Mouse (Mus musculus): ENCODE data around the gene Bcl2. TPM values are rescaled to one million over a fixed set of nuclear protein-coding genes. Genes with fewer than 3 reads are reported as not detected.

Gene Bcl2
- polyA plus RNA-seq, 1 experiment from 2014 or later = 8.8 TPM

DNA sequence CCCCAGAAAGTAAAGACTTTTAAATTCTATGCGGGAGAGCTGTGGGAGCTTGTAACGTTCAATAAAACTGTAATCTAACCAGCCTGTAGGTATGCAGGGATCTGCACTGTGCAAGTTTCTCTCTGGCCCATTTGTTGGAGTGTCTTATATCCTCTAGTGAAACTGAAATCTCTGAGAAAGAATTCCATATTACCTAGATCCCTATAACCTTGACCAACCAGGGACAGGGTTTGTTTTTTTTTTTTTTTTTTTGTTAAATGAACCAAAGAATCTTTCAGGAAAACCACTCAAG lies 115.8 kb downstream of the Bcl2 start:
- H3K36me3 ChIP-seq = no peaks in the 10 kb centered on the region
- H3K27me3 ChIP-seq (replicated peaks) = no peaks in the 10 kb centered on the region
- H3K27ac ChIP-seq (ENCODE audit: poor library complexity, severe bottlenecking) = no peak overlapping the region
- no peak overlapping the region for H3K4me3 ChIP-seq
- H3K9me3 ChIP-seq (replicated peaks) = no peaks in the 10 kb centered on the region
- peaks cover 18% of the 10 kb centered on the region for H3K4me1 ChIP-seq (replicated peaks)
- H3K9ac ChIP-seq = no peak overlapping the region
- WGBS = 80% methylated on average over 2 of the region's 2 CpGs
- ATAC-seq (ENCODE audit: insufficient number of reproducible peaks, low FRiP score) = no peak
- H3K4me2 ChIP-seq = no peak overlapping the region

DNA sequence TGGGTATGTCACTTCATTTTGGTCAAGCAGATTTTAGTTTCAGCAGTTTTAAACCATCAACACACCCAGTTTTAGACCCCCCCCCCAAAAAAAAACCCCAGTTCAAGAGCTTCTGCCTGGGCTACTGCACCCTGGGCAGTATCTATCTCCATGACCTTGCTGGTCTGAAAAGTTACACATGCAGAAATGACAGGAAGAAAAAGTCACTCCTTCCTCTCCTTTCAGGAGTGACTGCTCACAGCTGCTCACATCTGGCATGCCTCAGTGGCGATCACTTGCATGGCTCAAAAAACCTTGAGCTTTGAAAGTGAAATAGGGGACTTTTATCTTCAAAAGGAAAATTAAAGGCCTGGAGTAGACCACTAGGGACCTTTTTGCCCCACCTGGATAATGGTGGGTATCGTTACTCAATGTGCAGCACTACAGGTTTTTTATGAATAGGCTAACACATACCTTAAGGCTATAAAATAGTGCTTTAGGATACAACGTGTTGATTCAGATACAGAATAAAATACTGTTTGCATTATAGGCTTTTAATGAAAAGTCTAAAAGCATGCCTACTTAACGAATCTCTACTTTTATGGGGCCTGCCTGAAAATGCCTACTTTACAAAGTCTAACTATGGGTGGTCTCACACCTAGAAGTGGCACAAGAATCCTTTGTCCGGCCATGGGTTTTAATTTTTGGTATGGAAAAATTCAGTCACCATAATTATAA lies 116.3 kb downstream of the Bcl2 start:
- no peaks in the 10 kb centered on the region for H3K36me3 ChIP-seq
- no peak overlapping the region for H3K4me3 ChIP-seq
- H3K27ac ChIP-seq (ENCODE audit: poor library complexity, severe bottlenecking) = no peak overlapping the region
- no peaks in the 10 kb centered on the region for H3K9me3 ChIP-seq (replicated peaks)
- H3K9ac ChIP-seq = no peak overlapping the region
- H3K4me1 ChIP-seq (replicated peaks) = peaks cover 13% of the 10 kb centered on the region
- no peak for ATAC-seq (ENCODE audit: insufficient number of reproducible peaks, low FRiP score)
- no peaks in the 10 kb centered on the region for H3K27me3 ChIP-seq (replicated peaks)
- no peak overlapping the region for H3K4me2 ChIP-seq
- 78% methylated on average over 5 of the region's 5 CpGs for WGBS

GRCm38 (mm10) chr1:106596380-106596779 lies 117.7 kb downstream of the Bcl2 start:
- Histone ChIP-seq H3K4me2 (no peak overlapping the region), H3K4me3 (no peak overlapping the region), H3K9ac (no peak overlapping the region), H3K27ac (ENCODE audit: poor library complexity, severe bottlenecking) (no peak overlapping the region), H3K36me3 (no peaks in the 10 kb centered on the region), H3K4me1 (replicated peaks) (peaks cover 6% of the 10 kb centered on the region; the same call in 1 of the 2 replicates), H3K27me3 (replicated peaks) (no peaks in the 10 kb centered on the region), H3K9me3 (replicated peaks) (no peaks in the 10 kb centered on the region)
- WGBS = 85% methylated on average over 1 of the region's 1 CpGs
- no peak for ATAC-seq (ENCODE audit: insufficient number of reproducible peaks, low FRiP score)

DNA sequence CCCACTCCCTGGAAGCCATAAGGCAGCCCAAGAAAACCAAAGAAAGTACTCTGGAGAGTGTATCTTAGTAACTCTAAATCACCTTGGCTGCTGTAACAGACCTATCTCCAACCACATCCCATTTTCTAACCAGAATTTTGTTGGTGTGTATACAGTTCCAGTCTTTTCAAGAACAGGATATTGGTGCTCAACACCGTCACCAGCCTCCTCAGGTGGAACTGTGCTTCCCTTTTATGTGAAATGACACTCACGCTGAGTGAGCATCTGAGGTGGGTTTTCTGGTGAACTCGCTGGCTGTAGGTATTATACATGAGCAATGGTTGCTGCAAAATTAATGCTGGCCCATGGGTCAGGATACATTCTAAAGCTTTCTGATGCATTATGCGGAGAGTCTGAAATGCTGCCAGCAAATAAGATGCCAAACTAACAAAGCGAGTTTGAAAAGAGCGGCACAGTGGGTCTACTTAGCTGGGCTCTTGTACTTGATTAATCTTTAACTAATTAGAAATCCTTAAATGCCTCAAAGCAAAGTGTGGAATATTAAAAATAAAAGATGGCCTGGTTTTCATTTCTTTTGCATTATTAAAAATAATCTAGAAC lies 118.7 kb downstream of the Bcl2 start:
- H3K4me1 ChIP-seq (replicated peaks) = peaks cover 5% of the 10 kb centered on the region; the same call in 1 of the 2 replicates
- H3K9me3 ChIP-seq (replicated peaks) = no peaks in the 10 kb centered on the region
- no peaks in the 10 kb centered on the region for H3K27me3 ChIP-seq (replicated peaks)
- WGBS = 90% methylated on average over 6 of the region's 6 CpGs
- no peaks in the 10 kb centered on the region for H3K36me3 ChIP-seq
- H3K4me3 ChIP-seq = no peak overlapping the region
- H3K27ac ChIP-seq (ENCODE audit: poor library complexity, severe bottlenecking) = no peak overlapping the region
- H3K4me2 ChIP-seq = no peak overlapping the region
- ATAC-seq (ENCODE audit: insufficient number of reproducible peaks, low FRiP score) = no peak
- H3K9ac ChIP-seq = no peak overlapping the region

GRCm38 (mm10) chr1:106591180-106591774 lies 122.8 kb downstream of the Bcl2 start:
- 51% methylated on average over 2 of the region's 2 CpGs for WGBS
- H3K9ac ChIP-seq = no peak overlapping the region

DNA sequence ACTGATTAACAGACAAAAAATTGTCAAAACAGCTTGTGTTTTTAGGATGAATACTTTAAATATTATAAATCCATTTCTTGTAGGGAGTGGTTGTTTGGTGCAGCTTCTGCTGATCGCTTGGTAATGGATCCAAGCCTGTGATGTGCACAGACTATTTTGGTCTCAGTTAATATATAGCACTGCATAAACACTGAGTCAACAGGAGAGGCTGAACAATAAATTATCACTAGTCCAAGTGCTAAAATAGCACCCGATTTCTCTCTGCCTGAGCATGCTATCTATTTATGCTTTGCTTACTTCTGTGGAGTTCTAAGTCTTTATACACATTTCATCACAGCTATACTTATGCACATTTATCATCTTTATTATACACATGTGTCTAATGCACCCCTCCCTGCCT lies 124.9 kb downstream of the Bcl2 start:
- Histone ChIP-seq H3K9me3 (replicated peaks) (no peaks in the 10 kb centered on the region), H3K4me3 (no peak overlapping the region), H3K4me1 (replicated peaks) (peaks cover 5% of the 10 kb centered on the region), H3K36me3 (no peaks in the 10 kb centered on the region), H3K9ac (no peak overlapping the region), H3K4me2 (no peak overlapping the region), H3K27ac (ENCODE audit: poor library complexity, severe bottlenecking) (no peak overlapping the region), H3K27me3 (replicated peaks) (no peaks in the 10 kb centered on the region)
- WGBS = 75% methylated on average over 2 of the region's 2 CpGs
- ATAC-seq (ENCODE audit: insufficient number of reproducible peaks, low FRiP score) = no peak

More at GRCm38 (mm10) chr1:106591180-106591774, 122.8 kb downstream of the Bcl2 start:
- Histone ChIP-seq H3K9me3 (replicated peaks) (no peaks in the 10 kb centered on the region), H3K4me3 (no peak overlapping the region), H3K27me3 (replicated peaks) (no peaks in the 10 kb centered on the region), H3K4me2 (no peak overlapping the region), H3K36me3 (no peaks in the 10 kb centered on the region), H3K4me1 (replicated peaks) (peaks cover 5% of the 10 kb centered on the region; the same call in 1 of the 2 replicates), H3K27ac (ENCODE audit: poor library complexity, severe bottlenecking) (no peak overlapping the region)
- ATAC-seq (ENCODE audit: insufficient number of reproducible peaks, low FRiP score) = no peak

DNA sequence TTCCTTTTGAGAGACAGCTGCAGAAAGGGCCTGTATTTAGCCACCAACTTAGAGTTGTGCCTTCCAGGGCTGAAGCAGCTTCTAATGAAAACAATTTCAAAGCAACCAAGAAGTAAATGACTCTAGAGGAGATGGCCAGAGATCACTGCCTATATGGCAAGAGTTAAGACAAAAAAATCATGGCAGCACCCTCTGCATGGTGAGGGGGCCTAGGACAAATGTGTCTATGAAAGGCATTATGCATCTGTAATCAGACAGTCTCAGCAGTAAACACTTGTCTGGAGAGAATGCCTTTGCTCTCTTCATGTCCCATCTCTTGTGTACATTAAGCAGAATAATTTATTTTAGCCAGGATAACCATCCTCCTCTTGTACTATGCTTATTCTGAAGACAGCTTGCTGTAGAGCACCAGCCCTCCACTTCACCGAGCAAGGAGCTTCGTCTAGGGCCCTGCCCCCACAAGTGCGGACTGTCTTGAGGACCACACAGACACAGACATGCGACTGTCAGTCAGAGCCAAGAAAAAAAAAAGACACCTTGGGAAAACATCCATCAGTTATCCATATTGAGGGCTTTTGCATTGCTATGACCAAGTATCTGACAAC lies 126.1 kb downstream of the Bcl2 start:
- no peaks in the 10 kb centered on the region for H3K36me3 ChIP-seq
- peaks cover 11% of the 10 kb centered on the region for H3K4me1 ChIP-seq (replicated peaks)
- H3K27ac ChIP-seq (ENCODE audit: poor library complexity, severe bottlenecking) = no peak overlapping the region
- WGBS = 87% methylated on average over 4 of the region's 4 CpGs
- no peak overlapping the region for H3K4me3 ChIP-seq
- H3K27me3 ChIP-seq (replicated peaks) = no peaks in the 10 kb centered on the region
- ATAC-seq (ENCODE audit: insufficient number of reproducible peaks, low FRiP score) = no peak
- no peak overlapping the region for H3K9ac ChIP-seq
- H3K4me2 ChIP-seq = no peak overlapping the region
- H3K9me3 ChIP-seq (replicated peaks) = no peaks in the 10 kb centered on the region

- no peak overlapping the region for H3K27ac ChIP-seq (ENCODE audit: poor library complexity, severe bottlenecking)
- WGBS = 83% methylated on average over 6 of the region's 6 CpGs
- H3K4me3 ChIP-seq = no peak overlapping the region
- H3K9ac ChIP-seq = no peak overlapping the region
- ATAC-seq (ENCODE audit: insufficient number of reproducible peaks, low FRiP score) = no peak
- peaks cover 11% of the 10 kb centered on the region for H3K4me1 ChIP-seq (replicated peaks)
- no peaks in the 10 kb centered on the region for H3K9me3 ChIP-seq (replicated peaks)
- no peaks in the 10 kb centered on the region for H3K36me3 ChIP-seq
- H3K4me2 ChIP-seq = no peak overlapping the region
- no peaks in the 10 kb centered on the region for H3K27me3 ChIP-seq (replicated peaks)
Observed at GRCm38 (mm10) chr1:106586761-106587160, 127.3 kb downstream of the Bcl2 start.

DNA sequence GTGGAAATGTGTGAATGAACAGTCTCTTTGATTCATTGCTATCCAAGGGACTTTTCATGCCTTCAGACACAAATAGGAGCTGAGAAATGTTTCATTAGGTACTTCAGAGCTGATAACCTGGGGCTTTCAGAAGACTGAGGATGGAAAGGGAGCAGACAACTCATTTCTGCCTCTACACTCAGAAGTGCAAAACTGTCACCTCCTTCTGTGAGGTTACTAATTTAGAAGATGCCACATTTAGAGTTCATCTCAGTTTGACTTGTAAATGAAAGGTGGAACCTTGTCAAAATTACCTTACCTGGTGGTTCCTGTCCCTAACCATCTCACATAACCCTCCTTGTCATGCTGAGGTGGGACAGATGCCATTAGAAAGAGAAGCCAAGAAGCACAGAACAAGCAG lies 128.7 kb downstream of the Bcl2 start:
- Histone ChIP-seq H3K27ac (ENCODE audit: poor library complexity, severe bottlenecking) (no peak overlapping the region), H3K27me3 (replicated peaks) (no peaks in the 10 kb centered on the region), H3K4me2 (no peak overlapping the region), H3K4me1 (replicated peaks) (peaks cover 6% of the 10 kb centered on the region; the same call in 1 of the 2 replicates), H3K4me3 (no peak overlapping the region), H3K9me3 (replicated peaks) (no peaks in the 10 kb centered on the region), H3K36me3 (no peaks in the 10 kb centered on the region), H3K9ac (no peak overlapping the region)
- no peak for ATAC-seq (ENCODE audit: insufficient number of reproducible peaks, low FRiP score)

GRCm38 (mm10) chr1:106584824-106585223 lies 129.2 kb downstream of the Bcl2 start:
- Histone ChIP-seq H3K9ac (no peak overlapping the region), H3K4me3 (no peak overlapping the region), H3K4me2 (no peak overlapping the region), H3K27me3 (replicated peaks) (no peaks in the 10 kb centered on the region), H3K27ac (ENCODE audit: poor library complexity, severe bottlenecking) (no peak overlapping the region), H3K36me3 (no peaks in the 10 kb centered on the region), H3K9me3 (replicated peaks) (no peaks in the 10 kb centered on the region), H3K4me1 (replicated peaks) (peaks cover 6% of the 10 kb centered on the region; the same call in 1 of the 2 replicates)
- 74% methylated on average over 2 of the region's 2 CpGs for WGBS
- ATAC-seq (ENCODE audit: insufficient number of reproducible peaks, low FRiP score) = no peak

DNA sequence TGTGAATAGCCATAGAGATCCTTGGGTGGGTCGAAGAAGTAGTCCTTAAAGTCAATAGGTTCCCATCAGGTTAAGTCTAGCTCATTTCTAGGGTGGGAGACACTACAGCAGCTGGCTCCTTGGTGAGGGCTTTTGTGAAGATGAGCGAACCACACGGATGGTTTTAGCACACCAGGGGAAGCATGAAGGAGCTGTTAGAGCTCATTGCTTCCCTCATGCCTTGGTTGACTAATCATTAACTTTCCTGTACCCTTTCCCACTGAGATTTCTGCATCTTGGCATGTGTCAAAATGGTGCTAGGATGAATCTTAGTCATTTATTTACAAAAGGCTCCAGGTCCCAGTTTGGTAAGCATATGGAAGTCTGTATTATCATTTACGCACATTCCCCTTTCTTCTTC lies 129.8 kb downstream of the Bcl2 start:
- no peak overlapping the region for H3K4me3 ChIP-seq
- H3K9ac ChIP-seq = no peak overlapping the region
- no peak for ATAC-seq (ENCODE audit: insufficient number of reproducible peaks, low FRiP score)
- WGBS = 90% methylated on average over 4 of the region's 4 CpGs
- H3K27ac ChIP-seq (ENCODE audit: poor library complexity, severe bottlenecking) = no peak overlapping the region
- no peak overlapping the region for H3K4me2 ChIP-seq
- peaks cover 6% of the 10 kb centered on the region; the same call in 1 of the 2 replicates for H3K4me1 ChIP-seq (replicated peaks)
- H3K36me3 ChIP-seq = no peaks in the 10 kb centered on the region
- H3K9me3 ChIP-seq (replicated peaks) = no peaks in the 10 kb centered on the region
- H3K27me3 ChIP-seq (replicated peaks) = no peaks in the 10 kb centered on the region
